Mouse (Mus musculus): ENCODE measurements at regions not wholly inside any gene's neighbourhood (a gene's known extent, or its start where the extent isn't known, plus 50 kb on each side); places are given as distances from the start of the nearest gene placed in this dataset.

- peak; percentile 4 for DNase-seq
These were observed 112.2 kb downstream of the Ipo8 start for GRCm38 (mm10) chr6:148719062-148719461.

- DNase-seq: no peak
These were observed 120.9 kb downstream of the Ipo8 start for GRCm38 (mm10) chr6:148710406-148710805.

- no peak for DNase-seq
These were observed 122.9 kb downstream of the Ipo8 start for GRCm38 (mm10) chr6:148708389-148708788.

- peak; percentile 44 for DNase-seq
These were observed 125.6 kb downstream of the Ipo8 start for GRCm38 (mm10) chr6:148705711-148706110.

GRCm38 (mm10) chr6:148693329-148693728 is 137.9 kb downstream of the Ipo8 start:
- DNase-seq: no peak

- peak; percentile 72 for DNase-seq
These were observed 143.5 kb downstream of the Ipo8 start for GRCm38 (mm10) chr6:148687770-148688169.

- no peak for DNase-seq
These were observed 171.1 kb downstream of the Ipo8 start for GRCm38 (mm10) chr6:148660152-148660551.

- DNase-seq: no peak
These were observed 178.1 kb downstream of the Ipo8 start for GRCm38 (mm10) chr6:148653216-148653615.

- no peak for DNase-seq
These were observed 178.8 kb downstream of the Ipo8 start for GRCm38 (mm10) chr6:148652434-148652833.

GRCm38 (mm10) chr6:148647423-148648390 is 183.6 kb downstream of the Ipo8 start:
- no peak for DNase-seq

GRCm38 (mm10) chr6:148640595-148640994 is 190.7 kb downstream of the Ipo8 start:
- DNase-seq: no peak

GRCm38 (mm10) chr6:148634148-148634547 is 190.0 kb upstream of the Tmtc1 start:
- DNase-seq: no peak

GRCm38 (mm10) chr6:148627090-148627605 is 183.0 kb upstream of the Tmtc1 start:
- DNase-seq: no peak

- no peak for DNase-seq
These were observed 179.1 kb upstream of the Tmtc1 start for GRCm38 (mm10) chr6:148623119-148623770.

- no peak for DNase-seq
These were observed 175.8 kb upstream of the Tmtc1 start for GRCm38 (mm10) chr6:148620034-148620433.

GRCm38 (mm10) chr6:148615931-148616330 is 171.7 kb upstream of the Tmtc1 start:
- no peak for DNase-seq

- no peak for DNase-seq
These were observed 171.3 kb upstream of the Tmtc1 start for GRCm38 (mm10) chr6:148615442-148615841.

GRCm38 (mm10) chr6:148608881-148609280 is 164.7 kb upstream of the Tmtc1 start:
- DNase-seq: no peak

GRCm38 (mm10) chr6:148605226-148605625 is 161.0 kb upstream of the Tmtc1 start:
- DNase-seq: no peak

- DNase-seq: no peak
These were observed 160.6 kb upstream of the Tmtc1 start for GRCm38 (mm10) chr6:148604790-148605189.

GRCm38 (mm10) chr6:148603878-148604277 is 159.7 kb upstream of the Tmtc1 start:
- no peak for DNase-seq

- DNase-seq: no peak
These were observed 159.3 kb upstream of the Tmtc1 start for GRCm38 (mm10) chr6:148603460-148603859.

GRCm38 (mm10) chr6:148602894-148603293 is 158.7 kb upstream of the Tmtc1 start:
- DNase-seq: no peak

- no peak for DNase-seq
These were observed 156.7 kb upstream of the Tmtc1 start for GRCm38 (mm10) chr6:148600934-148601333.

Measured in lung, postnatal 36 days (tissue).